Mouse (Mus musculus) v-Abl transformed pro-B cells (cell line): ENCODE data around the gene Spin1.

ENCODE experiments used
- in situ Hi-C, 2 experiments: fragments of 400-800 bp; cut with MboI; formaldehyde crosslinking; loops; one replicate each; pipeline ENCODE4 v1.15.1; 2025; ENCODE audit not compliant: unreplicated experiment in 2 of 2

The Spin1 gene

GRCm38 (mm10) chr13:51182236-51182635 is 81.6 kb downstream of the Spin1 start:
- in situ Hi-C loops = loop anchor here in 1 of 2 experiments (5.0 kb wide), 1 partner anchor 230 kb away; no protein-coding TSS in a partner anchor

GRCm38 (mm10) chr13:51184896-51185295 is 84.2 kb downstream of the Spin1 start:
- in situ Hi-C loops = loop anchor here (5.0 kb wide), 1 partner anchor 227 kb away; no protein-coding TSS in a partner anchor

DNA sequence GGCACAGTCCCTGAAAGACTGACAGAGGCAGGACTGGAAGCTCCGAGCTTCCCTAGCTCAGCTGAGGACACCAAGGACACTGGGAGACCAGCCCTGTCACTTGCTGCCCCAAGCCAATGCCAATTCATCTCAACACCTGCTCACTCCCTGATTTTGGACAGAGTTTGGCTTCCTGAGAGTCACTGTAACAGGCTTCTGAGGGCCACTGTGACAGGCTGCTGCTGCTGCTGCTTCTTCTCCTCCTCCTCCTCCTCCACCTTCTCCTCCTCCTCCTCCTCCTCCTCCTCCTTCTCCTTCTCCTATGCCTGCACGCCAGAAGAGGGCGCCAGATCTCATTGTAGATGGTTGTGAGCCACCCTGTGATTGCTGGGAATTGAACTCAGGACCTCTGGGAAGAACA is 89.7 kb downstream of the Spin1 start:
- in situ Hi-C loops = no loop called here

DNA sequence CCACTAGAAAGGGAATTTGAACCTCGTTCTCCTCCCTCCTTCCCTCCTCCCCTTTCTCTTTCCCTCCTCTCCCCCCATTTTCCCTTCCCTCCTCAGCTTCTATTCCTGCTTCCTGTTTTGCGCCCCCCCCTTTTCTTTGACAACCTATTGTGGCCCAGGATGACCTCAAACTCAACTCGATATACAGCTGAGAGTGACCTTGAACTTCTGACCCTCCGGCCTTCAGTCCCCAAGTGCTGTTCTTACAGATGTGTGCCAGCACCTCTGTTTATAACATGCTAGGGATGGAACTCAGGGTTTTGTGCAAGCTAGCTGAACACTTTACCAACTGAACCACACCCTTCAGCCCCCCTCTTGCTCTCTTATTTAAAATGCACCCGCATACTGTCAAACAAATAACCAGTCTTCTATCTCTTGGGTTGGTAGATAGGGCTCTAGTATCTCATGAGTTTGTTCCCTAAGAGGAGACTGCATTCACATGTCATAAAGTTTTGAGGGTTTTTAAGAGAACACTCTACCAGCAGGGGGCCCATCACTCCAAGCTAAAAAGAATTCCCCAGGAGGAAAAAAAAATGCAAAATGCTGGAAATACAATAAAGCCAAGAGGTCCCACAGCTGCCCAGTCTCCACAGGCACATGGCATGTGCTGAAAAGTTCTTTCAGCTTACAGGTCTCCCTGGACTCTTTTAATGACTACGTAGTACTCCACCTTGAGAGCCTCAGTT is 90.9 kb downstream of the Spin1 start:
- in situ Hi-C loops = no loop called here

DNA sequence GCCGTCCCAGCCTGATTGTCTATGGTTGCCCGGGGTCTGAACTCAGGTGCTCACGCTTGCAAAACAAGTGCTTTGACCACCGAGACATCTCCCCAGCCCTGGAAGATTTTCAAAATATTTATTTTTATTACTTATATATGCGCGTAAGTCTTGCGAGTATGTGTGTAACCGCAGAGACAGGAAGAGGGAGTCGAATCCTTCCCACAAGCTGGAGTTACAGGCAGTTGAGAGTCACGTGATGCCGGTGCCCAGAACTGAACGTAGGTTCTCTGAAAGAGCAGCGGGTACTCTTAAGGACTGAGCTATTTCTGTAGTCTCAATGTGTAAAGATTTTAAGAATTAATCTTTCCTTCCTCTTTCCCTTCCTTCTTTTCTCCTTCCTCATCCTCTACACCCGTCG is 93.2 kb downstream of the Spin1 start:
- in situ Hi-C loops = no loop called here

DNA sequence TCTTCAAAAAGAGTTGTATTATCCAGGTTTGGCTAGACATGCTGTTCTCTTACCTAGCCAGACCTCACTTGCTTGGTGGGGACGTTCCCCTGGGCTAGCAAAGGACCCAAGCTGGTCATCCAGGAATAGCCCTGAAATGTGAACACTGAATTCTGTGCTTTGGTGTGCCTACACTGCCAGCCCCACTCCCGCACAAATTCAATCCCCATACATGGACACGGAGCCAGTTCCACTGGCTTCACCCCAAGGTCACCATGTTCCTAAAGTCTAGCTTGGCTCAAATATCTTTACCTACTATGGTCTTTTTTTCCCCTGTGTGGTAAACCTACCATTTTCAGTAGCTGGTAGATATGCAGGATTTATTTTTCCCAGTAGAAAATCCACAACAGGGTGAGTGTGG is 97.0 kb downstream of the Spin1 start:
- in situ Hi-C loops = no loop called here

DNA sequence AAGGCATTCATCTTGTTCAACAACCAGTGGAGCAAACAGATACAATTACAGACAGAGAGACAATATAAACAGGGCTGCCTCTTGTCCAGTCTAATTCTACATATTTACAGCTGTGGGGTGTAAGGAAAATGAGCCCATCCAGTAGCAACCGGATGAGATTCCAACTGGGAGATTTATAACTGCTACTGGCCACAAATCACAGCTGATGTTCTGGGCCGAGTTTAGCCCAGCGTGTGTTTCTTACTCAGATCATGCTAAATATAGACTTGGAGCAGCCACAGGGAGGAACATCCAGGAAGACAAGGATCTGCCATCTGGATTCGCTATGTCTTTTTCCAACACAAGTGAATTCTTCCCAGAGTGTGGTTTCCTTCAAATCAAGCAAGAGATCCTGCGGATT is 97.5 kb downstream of the Spin1 start:
- in situ Hi-C loops = no loop called here
